Mouse (Mus musculus) lung, postnatal 0 days (tissue): ENCODE data around the gene Tulp3. TPM values are rescaled to one million over a fixed set of nuclear protein-coding genes. Genes with fewer than 3 reads are reported as not detected.
A peak's percentile ranks its signal among the peaks of the same experiment; 100 is the strongest.
"Not testable (repeated sequence)": the region's sequence is repeated elsewhere in the genome, so short reads cannot be mapped to it uniquely, and the experiment has no call there.

ENCODE experiments used
- ATAC-seq: fragments of 200-750 bp; cut with Nextera tagmentation; 2 replicates; pipeline ENCODE4 v1.8.0; 2017; ENCODE audit warnings: moderate library complexity
- DNase-seq: peaks from one replicate; pipeline ENCODE4 v3.0.0-alpha.2; 2016; ENCODE audit warnings: low spot score
- H3K27ac ChIP-seq: fragments of 300-500 bp; sonication (generic); 2 replicates; pipeline ENCODE4 v1.5.1; 2014; ENCODE audit warnings: antibody characterized with exemption, mild to moderate bottlenecking, low read length, mixed read lengths
- H3K27me3 ChIP-seq: fragments of 300-500 bp; sonication (generic); replicated peaks from 2 replicates; pipeline ENCODE4 v1.6.1; 2014; ENCODE audit warnings: low read length, mixed read lengths; ENCODE audit not compliant: insufficient read depth
- H3K36me3 ChIP-seq: fragments of 300-500 bp; sonication (generic); 2 replicates; pipeline ENCODE4 v1.6.1; 2014; ENCODE audit warnings: low read length, mixed read lengths; ENCODE audit not compliant: insufficient read depth
- H3K4me1 ChIP-seq: fragments of 300-500 bp; sonication (generic); 2 replicates; pipeline ENCODE4 v1.6.1; 2014; ENCODE audit warnings: antibody characterized with exemption, low read depth, low read length, mixed read lengths; ENCODE audit not compliant: insufficient read depth
- H3K4me2 ChIP-seq: fragments of 300-500 bp; sonication (generic); replicated peaks from 2 replicates; pipeline ENCODE4 v1.6.1; 2014; ENCODE audit warnings: low read depth, mild to moderate bottlenecking, low read length, moderate library complexity, mixed read lengths
- H3K4me3 ChIP-seq: fragments of 300-500 bp; sonication (generic); 2 replicates; pipeline ENCODE4 v1.5.1; 2014; ENCODE audit warnings: low read depth, low read length
- H3K9ac ChIP-seq: fragments of 300-500 bp; sonication (generic); replicated peaks from 2 replicates; pipeline ENCODE4 v1.6.1; 2014; ENCODE audit warnings: low read depth, mild to moderate bottlenecking
- H3K9me3 ChIP-seq: fragments of 300-500 bp; sonication (generic); 2 replicates; pipeline ENCODE4 v1.6.1; 2016; ENCODE audit warnings: low read length, mixed read lengths
- CTCF ChIP-seq: IDR thresholded peaks from 2 replicates; pipeline ENCODE4 v1.5.1; 2016; ENCODE audit warnings: antibody characterized with exemption, mild to moderate bottlenecking
- EP300 ChIP-seq: IDR thresholded peaks from 2 replicates; pipeline ENCODE4 v1.6.1; 2016; ENCODE audit warnings: antibody characterized with exemption, mild to moderate bottlenecking, control low read depth
- WGBS: fragments of 180-500 bp; shearing (Covaris S2); extraction: QIAGEN DNeasy Blood & Tissue Kit; methylation state at CpG from one replicate; pipeline ENCODE4 v1.1.7; 2014; 5-methylcytosine and 5-hydroxymethylcytosine counted together
- polyA plus RNA-seq: library from polyadenylated mRNA; unstranded; fragments of >200 nt; fragmentation: Nextera tagmentation; extraction: Ambion mirVana; gene quantifications from 2 replicates; pipeline ENCODE4 v1.2.1, GENCODE M21; 2015

Tulp3 gene
- polyA plus RNA-seq, 1 experiment from 2014 or later: 9.5 TPM

DNA sequence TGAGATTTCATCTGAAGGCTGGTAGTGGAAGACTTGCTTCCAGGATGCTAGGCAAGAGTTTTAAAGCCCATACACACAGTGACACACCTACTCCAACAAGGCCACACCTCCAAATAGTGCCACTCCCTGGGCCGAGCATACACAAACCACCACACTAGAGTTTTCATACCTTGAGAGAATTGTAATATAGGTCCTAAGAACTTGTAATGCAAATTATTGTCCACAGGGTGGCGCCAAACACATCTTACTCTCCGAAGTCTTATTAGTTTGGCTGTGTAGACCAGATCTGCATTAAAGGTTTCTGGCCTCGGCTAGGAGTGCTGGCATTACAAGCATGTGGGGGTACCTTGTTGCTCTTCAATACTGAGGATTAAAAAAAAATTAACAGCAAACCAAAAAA, 37.3 kb downstream of the Tulp3 start:
- WGBS: 5% methylated on average over 4 of the region's 4 CpGs
- Histone ChIP-seq H3K36me3 (peaks cover 9% of the 10 kb centered on the region; the same call in 1 of the 2 replicates), H3K27me3 (no peaks in the 10 kb centered on the region), H3K4me3 (no peak overlapping the region), H3K27ac (no peak overlapping the region), H3K4me1 (no peaks in the 10 kb centered on the region), H3K9ac (no peak overlapping the region), H3K4me2 (no peak overlapping the region), H3K9me3 (no peaks in the 10 kb centered on the region)
- TF ChIP-seq EP300: no peak
- TF ChIP-seq CTCF: peak; percentile 82
- ATAC-seq (peak; percentile 50), DNase-seq (peak; percentile 88)

DNA sequence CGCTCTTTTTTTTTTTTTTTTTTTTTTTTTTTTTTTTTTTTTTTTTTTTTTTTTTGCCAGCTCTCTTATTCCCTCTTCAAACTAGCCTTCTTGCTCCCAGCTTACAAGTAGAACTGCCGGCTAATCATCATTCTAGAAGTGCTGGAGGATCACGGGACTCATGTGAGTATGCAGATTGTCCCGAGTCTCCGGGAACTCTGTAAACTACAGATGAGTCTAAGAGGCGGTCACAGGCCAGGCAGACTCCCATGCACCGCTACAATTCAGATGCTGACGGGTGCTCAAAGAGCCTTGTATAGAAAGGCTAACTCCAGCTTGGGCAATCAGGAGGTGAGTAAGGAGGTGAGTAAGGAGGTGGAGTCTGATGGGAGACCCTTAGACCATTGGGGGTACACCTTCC, 40.1 kb downstream of the Tulp3 start:
- Histone ChIP-seq H3K9ac (no peak overlapping the region), H3K9me3 (no peaks in the 10 kb centered on the region), H3K4me3 (no peak overlapping the region), H3K4me2 (no peak overlapping the region), H3K36me3 (no peaks in the 10 kb centered on the region), H3K27me3 (no peaks in the 10 kb centered on the region), H3K4me1 (no peaks in the 10 kb centered on the region), H3K27ac (no peak overlapping the region)
- DNase-seq (no peak), ATAC-seq (no peak)
- no peak for TF ChIP-seq EP300
- TF ChIP-seq CTCF: no peak
- 71% methylated on average over 8 of the region's 8 CpGs for WGBS

DNA sequence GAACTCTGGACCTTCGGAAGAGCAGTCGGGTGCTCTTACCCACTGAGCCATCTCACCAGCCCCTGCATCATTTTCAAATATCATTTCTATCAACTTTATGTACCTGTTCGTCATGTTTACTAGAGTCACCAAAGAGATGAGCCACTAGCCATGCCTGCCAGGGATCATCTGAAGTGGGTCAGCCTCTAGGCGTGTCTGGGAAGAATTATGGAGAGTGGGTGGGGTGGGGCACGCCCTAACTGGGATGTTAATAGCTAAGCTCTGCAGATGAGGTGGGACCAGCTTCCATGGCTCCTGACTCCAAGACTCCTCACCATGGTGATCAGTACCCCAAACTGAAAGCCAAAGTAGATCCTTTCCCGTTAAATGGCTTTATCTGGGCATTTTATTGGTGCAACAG, 40.9 kb downstream of the Tulp3 start:
- no peaks in the 10 kb centered on the region for H3K36me3 ChIP-seq
- no peaks in the 10 kb centered on the region for H3K9me3 ChIP-seq
- no peak overlapping the region for H3K4me2 ChIP-seq
- H3K27ac ChIP-seq: no peak overlapping the region
- H3K27me3 ChIP-seq: no peaks in the 10 kb centered on the region
- no peak overlapping the region for H3K4me3 ChIP-seq
- DNase-seq (no peak), ATAC-seq (no peak)
- WGBS: 88% methylated on average over 6 of the region's 6 CpGs
- H3K9ac ChIP-seq: no peak overlapping the region
- no peaks in the 10 kb centered on the region for H3K4me1 ChIP-seq
- TF ChIP-seq CTCF (no peak), EP300 (no peak)

DNA sequence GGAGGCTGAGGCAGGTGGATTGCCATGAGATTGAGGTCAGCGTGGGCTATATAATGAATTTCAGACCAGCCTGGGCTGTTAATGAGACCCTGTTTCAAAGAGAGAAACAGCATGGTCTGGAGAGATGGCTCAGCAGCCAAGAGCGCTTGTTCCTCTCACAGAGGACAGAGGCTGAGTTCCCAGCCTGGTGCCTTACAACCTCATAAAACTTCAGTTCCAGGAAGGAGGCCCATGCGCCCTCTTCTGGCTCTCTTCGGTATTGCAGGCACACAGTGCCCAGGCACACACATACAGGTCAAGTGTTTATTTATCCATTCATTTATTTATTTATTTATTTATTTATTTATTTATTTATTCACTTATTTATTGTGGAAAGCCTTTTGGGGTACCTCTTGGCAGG, 47.3 kb downstream of the Tulp3 start:
- 28% methylated on average over 4 of the region's 4 CpGs for WGBS
- Histone ChIP-seq H3K4me2 (no peak overlapping the region), H3K4me1 (no peaks in the 10 kb centered on the region), H3K9me3 (no peaks in the 10 kb centered on the region), H3K36me3 (no peaks in the 10 kb centered on the region), H3K27ac (no peak overlapping the region), H3K27me3 (no peaks in the 10 kb centered on the region), H3K4me3 (no peak overlapping the region), H3K9ac (no peak overlapping the region)
- ATAC-seq (peak; percentile 72), DNase-seq (peak; percentile 80)
- TF ChIP-seq EP300: no peak
- peak; percentile 89 for TF ChIP-seq CTCF

DNA sequence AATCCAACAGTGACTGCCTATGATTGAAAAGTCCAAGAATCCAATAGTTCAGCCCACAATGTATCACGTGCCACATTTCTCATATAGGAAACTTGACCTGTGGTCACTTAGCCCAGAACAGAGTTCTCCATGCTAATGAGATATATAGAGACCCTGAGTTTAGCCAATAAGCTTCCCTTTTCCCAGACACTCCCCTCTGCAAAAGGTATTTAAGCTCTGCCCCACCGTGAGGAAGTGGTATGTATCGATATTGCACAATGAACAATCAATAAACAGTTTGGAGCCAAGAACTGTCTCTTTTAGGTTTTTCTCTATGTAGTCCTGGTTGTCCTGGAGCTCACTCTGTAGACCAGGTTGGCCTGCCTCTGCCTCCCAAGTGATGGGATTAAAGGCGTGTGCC, 50.9 kb downstream of the Tulp3 start:
- no peak overlapping the region for H3K27ac ChIP-seq
- peaks cover 6% of the 10 kb centered on the region; the same call in 1 of the 2 replicates for H3K4me1 ChIP-seq
- no peak overlapping the region for H3K9ac ChIP-seq
- no peak for TF ChIP-seq EP300
- no peak for TF ChIP-seq CTCF
- 81% methylated on average over 4 of the region's 4 CpGs for WGBS
- H3K9me3 ChIP-seq: no peaks in the 10 kb centered on the region
- H3K27me3 ChIP-seq: no peaks in the 10 kb centered on the region
- no peak overlapping the region for H3K4me2 ChIP-seq
- ATAC-seq (no peak), DNase-seq (no peak)
- H3K36me3 ChIP-seq: no peaks in the 10 kb centered on the region
- no peak overlapping the region for H3K4me3 ChIP-seq

DNA sequence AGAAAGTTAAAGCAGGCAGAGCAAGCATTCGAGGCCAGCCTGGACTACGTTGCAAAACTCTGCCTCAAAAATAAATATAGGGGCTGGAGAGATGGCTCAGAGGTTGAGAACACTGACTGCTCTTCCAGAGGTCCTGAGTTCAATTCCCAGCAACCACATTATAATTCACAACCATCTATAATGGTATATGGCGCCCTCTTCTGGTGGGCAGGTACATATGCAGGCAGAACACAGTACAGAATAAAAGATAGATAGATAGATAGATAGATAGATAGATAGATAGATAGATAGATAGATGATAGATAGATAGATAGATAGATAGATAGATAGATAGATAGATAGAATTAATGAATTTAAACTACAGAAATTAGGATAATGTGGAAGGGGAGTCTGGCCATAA, 53.0 kb downstream of the Tulp3 start:
- H3K4me2 ChIP-seq, H3K27me3 ChIP-seq, DNase-seq, ATAC-seq, H3K9ac ChIP-seq, H3K4me3 ChIP-seq, H3K36me3 ChIP-seq, H3K27ac ChIP-seq, H3K9me3 ChIP-seq: not testable (repeated sequence)
- WGBS: 70% methylated on average over 3 of the region's 3 CpGs
- H3K4me1 ChIP-seq: peaks cover 14% of the 10 kb centered on the region
- TF ChIP-seq CTCF: peak; percentile 41

DNA sequence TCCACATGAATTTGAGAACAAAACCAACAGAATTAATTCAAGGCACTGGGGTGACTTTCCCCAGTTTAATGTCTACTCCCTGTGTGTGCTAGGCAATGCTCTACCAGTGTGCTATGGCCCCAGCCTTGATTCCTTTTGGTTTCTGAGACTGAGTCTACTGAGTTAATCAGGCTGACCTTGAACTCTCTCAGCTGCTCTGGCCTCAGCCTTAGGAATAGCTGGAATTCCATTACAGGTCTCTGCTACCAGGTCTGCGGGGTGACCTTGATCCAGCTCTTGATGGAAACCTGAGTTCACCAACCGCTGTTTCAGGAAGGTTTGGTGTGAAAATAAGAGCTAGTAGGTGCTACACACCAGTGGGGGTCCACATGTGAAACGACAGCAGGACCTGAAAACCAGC, 53.8 kb downstream of the Tulp3 start:
- no peaks in the 10 kb centered on the region for H3K27me3 ChIP-seq
- WGBS: 79% methylated on average over 3 of the region's 3 CpGs
- peaks cover 16% of the 10 kb centered on the region for H3K4me1 ChIP-seq
- H3K9ac ChIP-seq: no peak overlapping the region
- TF ChIP-seq CTCF: no peak
- TF ChIP-seq EP300: no peak
- DNase-seq (no peak), ATAC-seq (no peak)
- H3K9me3 ChIP-seq: no peaks in the 10 kb centered on the region
- no peak overlapping the region for H3K4me3 ChIP-seq
- H3K4me2 ChIP-seq: no peak overlapping the region
- H3K36me3 ChIP-seq: no peaks in the 10 kb centered on the region
- H3K27ac ChIP-seq: 0 out of 2 replicates have a peak overlapping the region, but pooled peaks have one; percentile 96
